Mouse (Mus musculus) gastrocnemius, postnatal 14 days (tissue): ENCODE data around the gene Rab3il1. TPM values are rescaled to one million over a fixed set of nuclear protein-coding genes. Genes with fewer than 3 reads are reported as not detected.

Experiments
- DNase-seq: peaks from one replicate; pipeline ENCODE4 v3.0.0; 2021; ENCODE audit warnings: mixed read lengths
- intact Hi-C: fragments of 180-260 bp; cut with DNase I; formaldehyde crosslinking; loops from one replicate; pipeline ENCODE4 v1.15.1; 2025; ENCODE audit warnings: low total_unique reads
- total RNA-seq, 2 experiments: library from RNA; stranded (reverse); gene quantifications; 2 replicates each; pipeline ENCODE4 v1.2.3; 2021

Gene Rab3il1
- total RNA-seq, 2 experiments from 2014 or later, result 7.4 to 11.6 TPM

GRCm38 (mm10) chr19:10055261-10055660 is 53.8 kb downstream of the Rab3il1 start:
- no peak for DNase-seq
- intact Hi-C loops, result no loop called here

DNA sequence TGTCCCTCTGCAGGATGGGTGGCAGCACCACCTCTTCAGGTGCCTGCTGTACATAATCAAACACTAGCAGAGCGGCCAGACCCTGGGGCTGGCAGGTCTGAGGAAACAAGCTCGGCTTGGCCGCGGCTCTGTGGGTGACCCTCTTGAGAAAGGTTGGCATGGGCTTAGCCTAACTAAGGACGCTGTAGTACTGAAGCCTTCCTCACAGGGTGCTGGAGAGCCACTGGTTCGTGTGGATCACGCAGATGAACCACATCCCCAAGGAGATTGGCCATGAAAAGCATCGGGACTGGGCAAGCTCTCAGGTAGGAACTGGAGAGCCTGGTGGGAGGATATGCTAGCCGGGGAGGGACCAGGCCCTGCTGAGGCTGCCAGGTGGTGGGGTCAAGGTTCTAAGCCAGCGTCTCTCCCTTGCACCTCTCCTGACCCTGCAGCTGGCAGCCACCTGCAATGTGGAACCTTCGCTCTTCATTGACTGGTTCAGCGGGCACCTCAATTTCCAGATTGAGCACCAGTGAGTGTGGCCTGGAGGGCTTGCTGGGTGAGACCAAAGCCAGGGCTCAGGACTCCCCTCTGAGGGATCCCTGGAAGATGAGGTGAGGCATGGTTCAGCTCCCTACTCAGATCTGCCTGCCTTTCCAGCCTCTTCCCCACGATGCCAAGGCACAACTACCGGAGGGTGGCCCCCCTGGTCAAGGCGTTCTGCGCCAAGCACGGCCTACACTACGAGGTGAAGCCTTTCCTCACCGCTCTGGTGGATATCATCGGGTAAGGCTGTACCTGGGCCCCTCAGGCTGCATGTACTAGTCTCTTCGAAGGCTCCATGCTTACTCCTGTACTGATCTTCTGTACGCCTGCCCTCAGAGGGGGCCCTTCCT is 54.6 kb downstream of the Rab3il1 start:
- no peak for DNase-seq
- intact Hi-C loops, result no loop called here

GRCm38 (mm10) chr19:10056686-10057085 is 55.2 kb downstream of the Rab3il1 start:
- no peak for DNase-seq
- intact Hi-C loops, result no loop called here

DNA sequence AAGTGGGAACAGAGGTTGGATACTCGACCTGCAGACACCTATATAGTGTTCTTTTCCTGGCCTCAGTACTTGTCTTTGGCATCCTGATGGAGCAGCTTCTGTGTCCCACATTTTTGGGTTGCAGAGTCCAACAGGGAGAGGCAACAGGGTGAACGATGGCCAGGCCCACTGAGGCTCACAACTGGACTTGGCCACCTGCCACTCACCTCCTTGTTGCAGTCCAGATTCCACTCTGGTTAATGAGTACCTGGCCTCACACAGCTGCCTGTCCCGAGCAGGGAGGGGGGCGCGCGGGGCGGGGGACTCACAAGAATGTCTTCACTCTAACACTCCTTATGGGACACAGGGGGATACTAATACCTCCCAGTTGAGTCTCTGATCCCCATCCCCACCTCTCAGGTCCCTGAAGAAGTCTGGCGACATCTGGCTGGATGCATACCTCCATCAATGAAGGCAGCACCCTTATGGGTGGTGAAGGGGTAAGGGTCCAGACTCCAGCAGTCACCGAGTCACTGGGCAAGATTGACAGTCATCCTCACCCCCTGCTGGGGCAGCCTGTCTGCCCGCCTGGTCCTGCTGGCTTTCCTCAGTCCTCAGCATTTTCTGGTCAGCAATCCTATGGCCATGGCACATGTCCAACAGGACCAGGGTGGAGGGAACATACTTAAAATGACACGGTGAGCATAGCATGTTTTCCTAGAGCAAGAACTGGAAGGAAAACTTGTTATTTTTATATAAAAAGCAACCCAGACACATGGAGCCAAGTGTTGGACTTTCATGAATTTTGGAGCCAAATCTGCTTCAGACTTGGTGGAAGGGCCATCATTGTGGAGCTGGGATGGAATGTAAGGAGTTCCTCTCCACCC is 56.2 kb downstream of the Rab3il1 start:
- intact Hi-C loops, result no loop called here

DNA sequence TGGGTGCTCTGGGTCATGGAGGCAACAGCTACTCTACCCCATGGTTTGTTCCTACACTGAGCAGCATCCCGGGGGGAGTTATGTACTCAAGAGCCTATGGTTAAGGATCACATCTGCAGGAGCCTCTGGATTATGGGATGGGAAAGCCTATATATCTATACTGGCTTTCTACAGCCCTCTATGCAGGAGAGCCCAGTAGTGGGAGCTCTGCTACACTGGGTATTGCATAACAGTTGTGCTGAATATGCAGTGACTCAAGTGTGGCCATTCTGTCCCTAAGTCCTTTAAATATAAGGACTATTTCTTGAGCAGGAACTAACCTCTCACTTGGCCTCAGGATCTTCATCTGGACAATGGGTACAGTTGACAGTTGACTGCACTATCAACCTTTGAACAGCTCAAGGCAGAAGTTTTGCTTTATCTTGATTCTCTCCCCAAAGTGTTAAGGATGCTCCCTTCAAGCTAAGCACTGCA is 56.9 kb downstream of the Rab3il1 start:
- intact Hi-C loops, result no loop called here
- DNase-seq, result no peak

More for the DNA sequence above, 56.2 kb downstream of the Rab3il1 start:
- no peak for DNase-seq

GRCm38 (mm10) chr19:10058876-10059427 is 57.5 kb downstream of the Rab3il1 start:
- DNase-seq, result no peak
- intact Hi-C loops, result no loop called here

- DNase-seq, result no peak
- intact Hi-C loops, result no loop called here
These were observed 58.6 kb downstream of the Rab3il1 start for GRCm38 (mm10) chr19:10059911-10060567.

- intact Hi-C loops, result no loop called here
- no peak for DNase-seq
These were observed 59.5 kb downstream of the Rab3il1 start for GRCm38 (mm10) chr19:10060783-10061590.

DNA sequence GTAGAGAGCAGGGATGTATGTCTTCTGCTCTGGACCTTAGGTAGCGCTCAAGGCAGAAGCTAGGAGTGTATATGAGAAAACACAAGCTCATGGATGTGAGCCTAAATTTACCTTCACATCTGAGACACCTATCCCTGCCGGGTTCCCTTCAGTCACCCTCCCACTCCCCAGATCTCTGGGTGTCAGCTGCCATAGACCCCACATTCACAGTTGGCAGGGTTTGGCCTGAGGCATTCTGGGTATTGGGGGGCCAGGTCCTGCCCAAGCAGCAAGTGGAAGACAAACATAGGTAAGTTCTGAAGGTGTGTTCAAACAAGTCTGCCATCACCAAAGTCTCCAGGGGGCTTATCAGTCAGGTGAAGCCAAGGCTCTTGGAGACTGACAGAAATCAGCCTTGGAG is 60.2 kb downstream of the Rab3il1 start:
- DNase-seq, result no peak
- intact Hi-C loops, result no loop called here

DNA sequence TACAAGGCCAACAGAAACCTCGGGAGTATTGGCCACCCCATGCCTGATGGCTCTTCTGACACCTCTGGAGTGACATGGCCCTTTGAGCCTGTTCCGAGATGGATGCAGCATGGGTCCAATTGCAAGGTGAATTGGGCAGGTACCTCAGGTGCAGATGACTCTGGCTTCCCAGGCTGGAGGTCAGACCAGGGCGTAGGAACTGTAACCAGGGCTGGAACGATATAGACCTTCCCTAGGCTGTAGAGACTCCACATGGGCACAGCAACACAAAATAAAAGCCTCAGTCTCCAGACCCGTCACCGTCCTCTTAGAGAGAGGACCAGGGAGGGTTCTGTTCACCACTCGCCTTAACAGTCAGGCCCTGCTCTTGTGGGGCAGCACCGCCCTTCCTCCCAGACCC is 60.8 kb downstream of the Rab3il1 start:
- intact Hi-C loops, result no loop called here
- no peak for DNase-seq

DNA sequence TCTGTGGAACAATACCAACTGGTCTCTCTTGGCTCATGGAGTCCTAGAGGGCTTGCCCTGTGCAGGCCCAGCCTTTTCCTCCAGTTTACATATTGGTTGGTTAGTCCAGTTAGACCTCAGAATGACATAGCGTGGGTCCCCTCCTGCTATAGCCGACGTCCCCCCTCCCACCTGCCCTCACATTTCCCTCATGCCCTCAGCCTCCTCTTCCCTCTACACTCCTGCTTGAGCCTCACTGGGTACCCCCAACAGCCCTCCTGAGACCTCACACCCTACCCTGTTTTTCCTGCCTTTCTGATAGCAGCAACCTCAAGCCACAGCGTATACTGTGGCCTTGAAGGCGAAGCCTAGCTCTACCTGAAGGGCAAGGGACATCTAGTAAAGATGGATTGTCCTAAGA is 61.4 kb downstream of the Rab3il1 start:
- intact Hi-C loops, result no loop called here
- DNase-seq, result no peak

- intact Hi-C loops, result no loop called here
These were observed 62.9 kb downstream of the Rab3il1 start for GRCm38 (mm10) chr19:10064173-10065012.

DNA sequence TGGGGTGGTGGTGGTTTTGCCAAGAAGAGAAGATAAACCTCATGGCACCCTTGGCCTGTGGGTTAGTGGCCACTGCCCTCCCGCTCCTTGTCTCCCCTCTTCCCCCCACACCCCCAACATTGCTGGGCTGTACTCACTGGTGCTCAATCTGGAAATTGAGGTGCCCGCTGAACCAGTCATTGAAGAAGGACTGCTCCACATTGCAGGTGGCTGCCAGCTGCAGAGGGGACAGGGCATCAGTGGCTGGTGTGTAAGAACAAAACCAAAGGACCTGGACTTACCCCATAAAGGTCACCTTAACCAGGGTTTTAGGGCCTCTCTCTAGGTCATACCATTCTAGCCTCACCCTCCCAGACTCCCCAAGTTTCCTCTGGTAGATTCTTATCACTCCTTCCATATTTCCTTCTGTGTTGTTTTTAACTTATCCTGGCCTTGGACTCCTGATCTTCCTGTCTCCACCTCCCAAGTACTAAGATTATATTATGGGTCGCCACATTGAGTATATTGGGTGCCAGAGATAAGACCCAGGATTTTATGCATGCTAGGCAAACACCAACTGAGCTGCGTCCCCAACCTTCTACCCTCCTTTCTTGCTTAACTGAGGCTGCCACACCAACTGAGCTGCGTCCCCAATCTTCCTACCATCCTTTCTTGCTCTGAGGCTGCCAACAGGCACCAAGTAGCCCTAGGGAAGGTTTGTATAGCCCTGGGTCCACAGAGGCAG is 64.2 kb downstream of the Rab3il1 start:
- DNase-seq, result no peak
- intact Hi-C loops, result no loop called here

More at GRCm38 (mm10) chr19:10064173-10065012, 62.9 kb downstream of the Rab3il1 start:
- no peak for DNase-seq

- DNase-seq, result no peak
- intact Hi-C loops, result no loop called here
These were observed 64.7 kb downstream of the Rab3il1 start for GRCm38 (mm10) chr19:10066189-10066500.

DNA sequence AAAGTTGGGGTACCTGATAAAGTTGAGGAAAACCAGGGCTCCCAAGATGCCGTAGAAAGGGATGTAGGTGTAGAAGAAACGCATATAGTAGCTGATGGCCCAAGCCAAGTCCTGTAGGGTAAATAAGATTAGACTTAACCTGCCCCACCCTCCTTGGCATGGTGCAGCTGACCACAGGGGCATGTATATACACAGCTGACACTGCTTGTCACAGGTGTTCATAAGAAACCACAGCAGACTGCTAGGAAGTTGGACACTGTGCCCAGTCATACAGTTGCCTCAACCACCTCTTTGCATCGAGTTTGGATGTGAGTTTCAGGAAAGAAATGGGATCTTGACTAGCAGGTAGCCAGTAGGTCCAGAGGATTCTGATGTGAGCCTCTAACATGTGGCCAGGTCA is 65.0 kb downstream of the Rab3il1 start:
- intact Hi-C loops, result no loop called here
- DNase-seq, result no peak

DNA sequence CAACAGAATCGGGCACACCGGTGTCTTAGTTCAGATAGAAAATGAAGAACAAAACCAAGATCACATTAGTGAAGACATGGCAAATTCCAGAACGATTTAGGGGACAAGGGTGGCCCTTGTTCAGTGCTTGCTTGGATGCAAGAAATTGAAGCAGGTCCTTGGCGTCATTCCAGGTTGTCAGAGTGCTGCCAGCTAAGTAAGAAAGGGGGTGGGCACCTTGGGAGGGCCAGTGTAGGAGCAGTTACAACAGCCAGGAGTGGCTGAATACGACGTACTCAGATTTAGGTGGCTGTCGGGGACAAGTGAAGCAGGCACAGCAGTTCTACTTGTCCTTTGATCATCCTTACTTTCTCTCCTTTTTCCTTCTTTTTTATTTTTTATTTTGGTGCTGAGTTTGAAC is 66.2 kb downstream of the Rab3il1 start:
- intact Hi-C loops, result no loop called here
- DNase-seq, result no peak

DNA sequence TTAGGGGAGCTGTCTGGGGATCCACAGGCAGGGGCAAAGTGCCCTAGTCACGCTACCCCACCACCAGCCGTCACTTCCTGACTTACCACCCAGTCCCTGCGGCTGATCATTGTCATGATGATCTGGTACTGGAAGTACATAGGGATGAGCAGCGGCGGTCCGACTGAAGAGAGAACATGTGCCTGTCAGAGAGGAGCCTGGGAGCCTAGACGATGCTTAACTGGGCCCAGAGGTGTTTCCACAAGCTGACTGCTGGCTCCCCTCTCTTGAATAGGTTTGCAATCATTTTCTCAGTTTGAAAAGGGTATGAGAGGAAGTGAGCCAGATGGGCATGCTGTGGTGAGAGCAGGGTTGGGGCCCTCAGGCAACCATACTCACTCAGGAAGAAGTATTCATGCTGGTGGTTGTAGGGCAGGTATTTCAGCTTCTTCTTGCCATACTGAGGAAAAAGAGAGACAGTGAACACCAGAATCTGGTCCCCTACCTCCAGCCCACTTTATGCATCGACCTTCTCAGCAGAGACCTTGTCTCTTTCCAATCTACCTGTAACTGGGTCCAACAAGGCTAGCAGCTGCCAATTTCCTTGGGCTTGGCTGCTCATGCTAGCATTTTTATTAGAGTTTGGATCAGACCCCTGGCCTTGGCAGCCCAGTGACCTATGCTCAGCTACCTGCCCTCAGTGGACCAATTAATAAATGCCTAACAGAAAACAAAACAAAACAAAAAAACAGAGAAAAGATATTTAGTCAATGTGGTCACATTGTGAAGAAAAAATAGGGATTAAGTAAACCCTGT is 68.9 kb downstream of the Rab3il1 start:
- intact Hi-C loops, result no loop called here
- DNase-seq, result no peak
